Mouse (Mus musculus) left cerebral cortex, postnatal 25 days (tissue): Measurements from ENCODE around the gene Cdk17. TPM values are rescaled to one million over a fixed set of nuclear protein-coding genes. Genes with fewer than 3 reads are reported as not detected.

ENCODE experiments used
- DNase-seq, 2 experiments: peaks; one replicate each; pipeline ENCODE4 v3.0.0; 2022; ENCODE audit warnings: low spot score in 2 of 2, mixed read lengths in 1 of 2
- intact Hi-C: fragments of 180-260 bp; cut with DNase I; formaldehyde crosslinking; loops from one replicate; pipeline ENCODE4 v1.15.1; 2025
- total RNA-seq, 2 experiments: library from RNA; stranded (reverse); gene quantifications; 2 replicates each; pipeline ENCODE4 v1.2.3; 2021

Gene Cdk17
- total RNA-seq, 2 experiments from 2014 or later: 217 to 221 TPM

DNA sequence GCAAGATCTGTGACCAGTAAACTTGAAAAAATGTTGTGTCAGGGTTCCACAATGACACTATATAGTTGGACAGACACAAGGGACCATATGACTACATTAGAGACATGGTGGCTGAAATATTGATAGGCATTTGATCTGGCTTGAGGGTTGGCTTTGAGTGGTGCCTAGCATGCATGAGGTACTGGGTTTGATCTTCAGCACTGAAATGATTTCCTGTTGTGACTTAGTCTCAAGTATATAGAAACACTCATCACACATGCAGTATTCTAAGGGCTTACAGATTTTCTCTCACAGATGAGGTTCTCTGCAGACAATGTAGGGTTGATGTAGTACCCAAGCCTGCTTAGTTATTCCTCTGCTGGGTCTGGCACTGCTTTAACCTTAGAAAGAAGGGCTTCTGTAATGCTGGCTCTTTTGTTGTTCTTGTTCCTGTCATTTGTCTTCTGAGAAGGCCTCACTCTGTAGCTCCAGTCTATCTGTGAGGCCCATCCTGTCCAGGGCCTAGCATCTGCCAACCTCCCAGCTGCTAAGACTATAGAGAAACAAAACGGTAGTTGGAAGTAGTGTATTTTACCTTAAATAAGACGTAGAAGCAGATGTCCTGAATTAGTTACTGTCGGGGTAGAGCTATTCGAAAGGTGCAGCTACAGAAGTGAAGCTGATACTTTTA, 44.7 kb downstream of the Cdk17 start:
- intact Hi-C loops: no loop called here
- no peak for DNase-seq

DNA sequence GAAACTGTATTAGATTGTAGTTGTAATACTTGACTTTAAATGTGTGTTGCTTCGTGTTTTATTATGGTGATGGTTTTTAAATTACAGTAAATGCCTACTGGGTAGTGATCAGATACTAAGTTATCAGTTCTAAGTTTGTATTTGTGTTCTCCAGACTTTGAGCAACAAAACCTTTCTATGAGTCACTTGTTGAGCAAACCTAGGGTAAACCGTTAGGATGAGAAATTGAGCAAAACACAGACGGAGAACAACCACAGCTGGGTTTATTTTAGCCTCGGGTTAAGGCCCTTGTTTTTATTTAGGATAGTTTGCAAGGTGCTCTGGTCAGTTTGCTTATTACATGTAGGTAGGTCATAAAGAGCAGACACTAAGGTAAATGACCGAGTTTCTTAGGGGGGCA, 46.5 kb downstream of the Cdk17 start:
- intact Hi-C loops: no loop called here
- no peak for DNase-seq

DNA sequence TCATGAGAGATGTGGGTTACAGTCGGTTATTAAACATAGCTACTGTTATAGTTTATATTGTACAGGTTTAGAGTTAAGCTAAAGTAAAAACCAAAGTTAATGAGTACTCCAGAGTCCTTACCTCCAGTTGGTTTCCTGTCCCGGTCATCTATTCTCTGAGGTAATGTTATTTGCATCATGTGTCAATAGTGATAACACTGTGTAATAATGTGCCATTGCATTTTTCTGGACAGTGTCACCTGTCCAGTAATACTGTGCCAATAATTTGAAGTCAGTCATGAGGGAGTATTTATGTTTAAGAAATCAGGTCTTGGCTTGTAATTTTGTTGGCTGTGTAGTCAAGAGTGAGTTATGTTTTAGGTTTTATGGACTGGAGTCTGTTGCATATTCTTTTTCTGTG, 52.0 kb downstream of the Cdk17 start:
- intact Hi-C loops: no loop called here
- DNase-seq: no peak

DNA sequence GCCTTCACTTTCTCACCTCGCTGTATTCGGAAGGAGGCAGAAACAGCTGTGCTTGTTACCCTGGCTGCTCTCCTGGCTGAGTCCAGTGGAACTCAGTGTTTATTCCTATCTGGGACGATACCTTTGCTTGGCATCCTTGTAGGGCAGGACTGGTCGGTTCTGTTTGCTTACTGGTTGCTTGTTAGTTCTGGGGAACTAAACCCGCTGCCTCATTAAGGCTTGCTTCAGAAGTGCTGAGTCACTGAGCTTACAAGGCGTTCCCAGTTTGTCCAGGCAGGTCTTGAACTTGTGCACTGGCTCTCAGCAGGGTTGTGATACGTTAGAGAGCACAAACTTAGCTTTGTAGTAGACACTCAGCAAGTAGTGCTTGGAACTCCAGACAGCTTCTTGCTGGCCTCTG, 52.7 kb downstream of the Cdk17 start:
- no peak for DNase-seq
- intact Hi-C loops: no loop called here

DNA sequence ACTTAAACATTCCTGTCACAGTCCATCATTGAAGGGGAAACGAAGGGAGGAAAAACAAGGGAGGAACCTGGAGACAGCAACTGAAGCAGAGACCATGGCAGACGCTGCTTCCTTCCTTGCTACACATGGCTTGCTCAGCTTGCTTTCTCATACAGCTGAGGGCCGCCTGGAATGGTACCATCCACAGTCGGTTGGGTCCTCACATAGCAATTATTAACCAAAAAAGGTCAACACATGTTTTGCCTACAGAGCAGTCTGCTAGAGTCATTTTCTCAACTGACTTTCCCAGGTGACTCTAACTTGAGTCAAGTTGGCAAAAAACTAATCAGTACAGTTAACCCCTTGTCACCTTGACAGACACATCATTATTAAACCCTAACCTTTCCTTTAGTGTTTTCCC, 53.6 kb downstream of the Cdk17 start:
- intact Hi-C loops: no loop called here
- DNase-seq: no peak

DNA sequence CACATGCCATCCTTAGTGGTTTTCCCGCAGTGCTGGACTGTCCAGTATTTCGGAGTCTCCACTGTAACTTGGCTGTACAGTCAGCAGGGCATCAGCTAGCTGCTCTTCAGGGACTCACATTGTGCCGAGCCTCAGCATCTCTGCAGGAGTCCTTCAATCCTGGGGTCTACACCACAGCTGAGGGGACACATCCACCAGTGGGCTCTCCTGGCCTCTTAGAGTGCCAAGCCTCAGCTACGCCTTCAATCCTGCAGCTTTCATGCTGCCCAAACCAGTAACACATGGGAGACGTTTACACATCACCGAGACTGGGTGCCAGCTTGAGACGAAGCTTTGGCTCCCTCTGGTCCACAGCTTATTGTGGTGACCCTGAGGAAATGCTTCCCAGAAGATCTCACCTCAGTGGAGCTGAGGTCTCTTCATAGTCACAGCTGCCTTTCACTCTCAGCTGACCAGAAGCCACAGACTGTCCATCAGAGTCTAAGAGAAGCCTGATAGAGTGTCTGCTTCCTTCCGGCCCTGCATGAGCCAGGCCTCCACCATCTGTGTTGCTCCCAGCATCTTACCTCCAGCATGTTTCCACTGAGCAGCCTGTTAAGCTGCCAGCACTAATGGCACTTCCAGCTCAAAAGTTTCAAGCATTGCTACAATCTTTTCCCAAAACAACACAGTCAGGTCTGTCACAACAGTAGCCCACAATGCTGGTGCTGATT, 54.5 kb downstream of the Cdk17 start:
- DNase-seq: no peak
- intact Hi-C loops: no loop called here

DNA sequence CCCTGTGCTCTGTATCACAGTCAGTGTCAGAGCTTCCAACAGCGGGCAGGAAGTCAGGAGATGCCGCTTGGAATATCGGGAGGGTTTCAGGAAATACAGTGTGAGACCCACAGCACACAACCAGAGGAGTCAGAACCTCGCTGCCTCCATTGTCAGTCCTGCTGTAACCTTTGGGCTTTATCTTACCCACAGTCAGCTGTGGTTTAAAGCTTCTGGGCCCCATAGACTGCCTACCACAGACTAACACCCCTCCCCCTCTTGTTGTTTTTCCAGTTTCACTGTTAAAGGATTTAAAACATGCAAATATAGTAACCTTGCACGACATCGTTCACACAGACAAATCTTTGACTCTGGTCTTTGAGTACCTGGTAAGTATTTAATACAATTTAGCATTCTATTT, 65.1 kb downstream of the Cdk17 start:
- intact Hi-C loops: no loop called here
- DNase-seq: no peak

DNA sequence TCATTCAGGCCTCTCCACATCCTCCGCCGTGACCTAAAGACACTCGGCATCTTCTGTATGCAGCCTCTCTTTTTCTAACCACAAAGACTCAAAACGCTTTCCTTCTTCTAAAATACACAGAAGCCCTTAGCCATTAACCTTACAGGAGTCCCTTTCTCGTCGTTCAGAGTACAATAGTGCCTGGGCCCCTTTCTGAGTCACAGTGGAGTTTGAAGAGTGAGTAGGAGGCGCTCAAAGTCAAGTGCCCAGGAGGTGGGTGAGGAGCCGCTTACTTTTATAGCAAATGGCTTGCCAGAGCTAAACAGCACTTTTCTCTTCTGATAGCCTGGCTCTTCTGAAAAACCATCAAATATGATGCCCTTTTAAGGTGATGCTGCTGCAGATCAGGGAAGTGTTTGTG, 67.2 kb downstream of the Cdk17 start:
- DNase-seq: peak in 1 of 2 experiments; percentile 63
- intact Hi-C loops: no loop called here

DNA sequence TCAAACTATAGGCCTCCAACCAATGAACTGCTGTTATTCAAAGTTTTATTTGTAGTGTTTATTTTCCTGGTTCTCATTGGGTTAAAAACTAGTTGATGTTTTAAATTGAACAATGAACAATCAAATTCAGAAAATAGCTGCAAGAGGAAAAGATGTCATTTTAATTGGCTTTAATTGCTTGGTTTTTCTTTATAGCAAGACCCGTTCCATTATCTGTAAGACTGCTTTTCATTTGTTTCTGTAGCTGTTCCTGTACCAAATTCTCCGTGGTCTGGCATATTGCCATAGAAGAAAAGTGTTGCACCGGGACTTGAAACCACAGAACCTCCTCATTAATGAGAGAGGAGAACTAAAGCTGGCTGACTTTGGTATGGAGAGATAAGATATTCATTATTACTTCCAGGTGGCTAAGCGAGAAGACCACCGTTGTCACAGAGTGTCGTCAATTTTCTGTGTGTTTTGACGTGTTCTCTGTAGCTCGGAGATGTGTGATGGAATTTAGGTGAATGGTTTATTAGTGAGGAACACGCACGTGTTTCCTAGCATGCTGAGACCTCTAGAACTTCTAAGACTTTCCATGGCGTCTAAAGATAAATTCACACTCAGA, 67.8 kb downstream of the Cdk17 start:
- no peak for DNase-seq
- intact Hi-C loops: no loop called here

DNA sequence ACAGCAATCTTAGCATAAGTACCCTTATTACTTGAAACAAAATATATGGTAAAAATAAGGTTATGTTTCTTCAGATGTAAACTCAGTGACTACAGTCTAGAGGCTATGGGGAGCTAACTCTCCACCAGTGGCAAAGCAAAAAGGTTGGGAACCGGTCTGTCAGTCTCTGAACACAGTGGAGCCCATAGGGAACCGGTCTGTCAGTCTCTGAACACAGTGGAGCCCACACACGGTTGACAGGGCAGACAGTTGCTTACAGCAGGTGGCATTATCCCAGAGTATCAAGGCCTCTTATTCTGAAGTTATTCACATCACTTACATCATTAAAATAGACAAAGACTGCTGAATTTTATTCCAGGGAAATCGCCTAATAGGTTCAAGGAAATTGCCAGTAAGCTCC, 70.8 kb downstream of the Cdk17 start:
- intact Hi-C loops: loop anchor here (5.0 to 10.0 kb wide), 2 partner anchors 69 to 187 kb away; partner anchors contain the start of gene Cdk17
- DNase-seq: no peak

DNA sequence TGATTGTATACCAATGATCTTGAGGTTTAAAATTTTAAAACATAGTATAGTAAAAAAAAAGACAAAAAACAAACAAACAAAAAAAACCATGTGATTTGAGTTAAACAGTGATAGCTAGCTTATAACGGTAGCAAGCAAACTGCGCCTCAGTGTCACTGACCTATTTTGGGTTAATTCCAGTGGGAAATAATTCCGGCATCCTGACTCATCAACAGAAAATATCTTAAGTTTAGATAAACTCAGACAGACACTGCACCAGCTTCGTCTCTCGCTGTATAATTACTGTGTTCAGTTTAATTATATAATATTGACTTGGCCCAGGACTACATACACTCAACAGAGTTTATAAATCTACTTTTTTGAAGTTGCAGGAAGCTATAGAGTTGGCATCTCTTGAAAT, 71.2 kb downstream of the Cdk17 start:
- intact Hi-C loops: loop anchor here (5.0 to 10.0 kb wide), 2 partner anchors 70 to 187 kb away; partner anchors contain the start of gene Cdk17
- DNase-seq: no peak

DNA sequence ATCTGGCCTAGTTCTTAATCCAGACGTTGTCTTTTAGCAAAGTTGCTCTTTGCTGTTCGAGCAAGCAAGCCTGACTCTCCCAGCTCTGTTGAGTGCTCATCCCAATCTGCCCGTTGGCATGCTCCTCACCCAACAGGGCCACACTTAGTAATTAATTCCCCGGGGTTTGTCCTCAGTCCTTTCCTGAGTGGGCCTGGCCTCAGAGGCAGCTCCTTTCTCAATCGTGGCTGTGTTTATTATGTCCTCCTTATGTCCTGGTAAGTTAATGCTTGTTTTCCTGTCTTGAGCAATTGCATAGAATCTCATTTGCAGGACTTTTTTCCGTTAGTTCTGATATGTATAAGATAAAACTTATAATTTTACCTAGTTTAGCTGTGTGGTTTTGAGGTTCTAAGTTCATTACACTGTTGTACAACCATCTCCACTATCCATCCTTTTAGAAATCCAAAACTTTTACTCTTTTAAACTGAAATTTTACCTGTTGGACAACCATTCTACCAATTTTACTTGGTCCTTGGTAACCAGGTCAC, 73.1 kb downstream of the Cdk17 start:
- intact Hi-C loops: loop anchor here (5.0 to 10.0 kb wide), 2 partner anchors 71 to 189 kb away; partner anchors contain the start of gene Cdk17

DNA sequence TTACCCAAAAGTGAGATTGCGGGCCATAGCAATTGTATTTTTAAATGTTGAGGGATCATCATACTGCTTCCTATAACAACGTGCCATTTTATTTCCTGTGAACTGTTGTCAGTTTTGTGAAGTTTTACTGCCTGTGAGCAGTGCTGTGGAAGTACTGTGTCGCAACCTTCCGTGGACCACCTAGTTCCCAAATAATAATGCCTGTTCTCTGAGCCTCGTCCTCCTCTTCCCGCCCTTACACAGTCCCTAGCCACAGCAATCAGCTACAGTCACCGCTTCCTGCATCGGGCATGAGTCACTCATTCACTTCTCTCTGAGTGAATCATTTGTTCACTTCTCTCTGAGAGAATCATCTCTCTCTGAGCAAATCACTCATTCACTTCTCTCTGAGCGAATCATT, 74.0 kb downstream of the Cdk17 start:
- no peak for DNase-seq
- intact Hi-C loops: loop anchor here (5.0 to 10.0 kb wide), 2 partner anchors 72 to 190 kb away; partner anchors contain the start of gene Cdk17

More for the DNA sequence above, 73.1 kb downstream of the Cdk17 start:
- no peak for DNase-seq

DNA sequence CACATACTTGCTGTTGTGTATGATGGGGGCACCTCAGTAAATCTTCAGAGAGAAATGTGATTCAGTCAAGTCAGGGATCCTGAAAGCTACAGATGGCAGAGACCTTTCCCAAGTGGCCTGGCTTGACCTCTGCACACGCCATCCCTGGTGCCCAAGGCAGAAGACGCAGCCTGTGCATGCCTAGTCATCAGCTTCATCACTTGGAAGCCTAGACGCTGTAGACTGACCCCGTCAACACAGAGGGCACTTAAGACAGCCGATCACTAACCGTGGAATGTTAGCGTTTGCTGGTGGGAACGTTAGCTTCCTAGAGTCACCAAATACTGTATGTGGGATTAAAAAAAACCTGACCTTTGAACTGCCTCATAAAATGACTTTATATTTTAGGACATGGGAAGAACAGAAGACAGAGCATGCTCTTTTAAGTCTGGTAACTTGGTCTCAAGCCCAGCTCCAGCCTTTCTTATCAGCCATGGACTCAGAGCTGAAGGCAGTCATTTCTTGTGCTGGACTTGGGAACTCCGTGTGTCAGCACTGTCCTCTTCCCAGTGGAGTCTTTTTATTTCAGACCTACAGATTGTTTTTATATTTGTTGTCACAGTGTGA, 78.6 kb downstream of the Cdk17 start:
- intact Hi-C loops: loop anchor here (10.0 kb wide), 1 partner anchor 195 kb away; no protein-coding TSS in a partner anchor
- no peak for DNase-seq

DNA sequence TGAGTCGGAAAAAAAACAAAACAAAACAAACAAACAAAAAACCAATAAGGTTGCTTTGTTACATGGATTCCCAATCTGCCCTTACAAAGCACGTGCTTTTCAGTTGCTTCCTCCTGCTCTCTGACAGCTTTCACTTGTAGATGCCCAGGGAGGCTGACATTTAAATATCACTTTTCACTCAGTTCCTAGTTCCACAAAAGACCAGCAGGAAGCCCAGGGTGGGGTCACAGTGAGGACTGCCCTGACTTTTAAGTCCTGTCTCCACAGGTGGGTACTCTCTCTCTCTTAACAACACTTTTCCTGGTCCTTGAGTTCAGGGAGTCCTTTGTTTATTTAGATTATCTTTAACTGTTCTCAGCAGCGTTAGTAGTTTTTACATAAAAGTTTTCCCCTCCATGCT, 81.5 kb downstream of the Cdk17 start:
- intact Hi-C loops: no loop called here
- peak in 1 of 2 experiments; percentile 1 for DNase-seq

DNA sequence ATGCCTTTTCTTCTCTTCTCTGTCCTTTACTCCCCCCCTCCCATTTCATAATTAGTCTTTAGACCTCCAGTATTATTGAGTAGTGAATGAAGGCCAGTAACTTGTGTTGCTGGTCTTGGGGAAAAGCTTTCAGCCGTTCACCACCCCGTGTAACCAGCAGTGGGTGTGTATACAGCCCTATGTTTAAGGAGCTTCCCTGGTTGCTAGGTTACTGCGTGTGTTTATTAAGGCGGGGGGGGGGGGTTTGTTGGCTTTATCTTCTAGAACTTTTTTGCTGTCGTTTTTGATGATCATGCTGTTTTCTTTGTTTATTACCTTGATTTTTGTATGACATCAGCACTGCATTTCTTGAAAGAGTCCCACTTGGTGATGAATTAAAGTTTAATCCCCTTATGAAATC, 82.2 kb downstream of the Cdk17 start:
- intact Hi-C loops: no loop called here
- DNase-seq: no peak

DNA sequence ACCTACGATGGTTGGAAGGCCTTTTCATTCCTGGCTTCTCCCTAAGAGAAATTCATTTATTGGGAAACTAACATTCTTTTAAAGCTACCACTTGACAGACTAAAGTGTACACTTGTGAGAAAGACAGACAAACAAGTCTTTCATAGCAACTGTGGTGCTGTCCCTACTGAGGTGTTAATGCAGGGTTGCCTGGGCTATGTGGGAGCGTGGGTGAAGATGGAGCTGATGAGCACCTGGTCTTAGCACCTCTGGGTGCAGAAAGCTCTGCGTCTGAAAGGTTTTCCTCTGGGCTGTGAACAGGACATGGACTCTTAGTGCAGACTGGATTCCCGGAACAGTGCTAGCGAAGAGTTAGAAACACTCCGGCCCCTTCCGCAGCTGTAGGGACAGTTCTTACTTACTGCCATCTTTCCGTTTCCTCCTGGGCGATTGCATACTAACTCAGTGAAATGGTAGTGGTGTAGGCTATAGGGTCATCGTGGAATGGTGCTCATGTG, 83.6 kb downstream of the Cdk17 start:
- peak in 1 of 2 experiments; percentile 1 for DNase-seq

DNA sequence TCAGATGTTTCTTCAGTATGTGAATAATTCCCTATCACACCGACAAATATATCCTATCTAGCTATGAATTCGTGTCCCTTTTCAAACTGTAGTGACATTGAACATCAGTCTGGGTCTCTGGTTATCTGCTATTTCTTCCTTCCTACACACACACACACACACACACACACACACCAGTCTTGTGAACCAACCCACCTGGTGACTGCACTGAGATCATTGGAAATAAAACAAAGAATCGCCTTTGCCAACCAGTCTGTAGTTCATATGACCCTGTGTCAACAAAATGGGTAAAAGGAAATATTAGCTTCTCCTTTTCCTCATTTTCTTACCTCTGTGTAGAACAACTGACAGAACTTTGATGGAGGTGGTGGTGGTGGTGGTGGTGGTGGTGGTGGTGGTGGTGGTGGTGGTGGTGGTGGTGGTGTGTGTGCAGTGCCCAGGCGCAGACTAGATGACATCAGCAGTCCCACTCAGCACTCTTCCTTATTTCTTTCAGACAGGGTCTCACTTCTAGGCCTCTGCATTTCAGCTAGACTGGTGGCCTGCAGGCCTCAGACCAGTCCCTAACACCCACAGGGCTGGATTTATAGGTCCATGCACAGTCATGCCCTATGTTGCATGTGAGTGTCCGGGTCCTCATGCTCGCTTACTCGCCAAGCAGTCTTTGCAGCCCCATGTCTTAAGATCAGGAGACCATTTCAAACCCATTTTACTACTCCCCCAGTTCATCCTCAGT, 85.7 kb downstream of the Cdk17 start:
- DNase-seq: no peak
- intact Hi-C loops: no loop called here

More for the DNA sequence above, 83.6 kb downstream of the Cdk17 start:
- intact Hi-C loops: no loop called here

DNA sequence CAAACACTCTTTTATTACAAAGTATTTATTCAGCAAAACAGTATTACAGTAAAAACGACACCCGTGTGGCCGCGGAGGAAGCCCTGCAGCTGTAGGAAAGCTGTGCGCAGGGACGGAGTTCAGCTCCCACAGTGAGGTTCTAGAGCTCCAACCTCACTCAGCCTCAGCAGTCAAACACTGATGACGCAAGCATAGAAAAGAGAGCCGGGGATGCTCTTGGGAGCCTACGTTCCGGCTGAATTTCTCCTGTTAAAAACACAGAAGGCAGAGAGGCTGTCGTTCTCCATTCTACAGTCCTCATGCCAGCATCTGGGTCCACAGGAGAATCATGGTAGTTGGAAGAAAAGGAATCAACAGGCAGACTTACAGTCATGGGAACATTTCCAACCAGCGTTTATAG, 86.7 kb downstream of the Cdk17 start:
- intact Hi-C loops: no loop called here
- no peak for DNase-seq
